ENCODE assay signal across 22 mouse cellular contexts in the genomic region with DNA sequence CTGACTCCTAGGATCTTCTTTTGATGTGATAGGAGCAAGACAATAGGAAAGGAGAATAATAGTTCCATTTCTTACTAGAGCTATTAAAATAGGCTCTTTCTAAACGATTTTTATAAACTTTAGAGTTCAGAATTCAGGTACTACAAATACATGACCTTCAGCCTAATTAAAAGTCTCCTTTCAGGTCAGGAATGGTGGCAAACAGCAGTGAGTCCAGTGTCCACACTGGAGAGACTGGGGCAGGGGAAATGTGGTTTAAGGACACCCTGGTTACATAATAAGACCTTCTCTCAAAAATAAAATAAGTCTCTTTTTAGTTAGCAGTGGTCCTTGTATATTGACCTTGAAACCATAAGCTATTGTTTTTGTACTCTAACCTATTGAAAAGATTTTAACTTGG.
DNase-seq lines count a peak whose midpoint lies in the region; ATAC-seq and TF ChIP-seq lines count a peak whose summit lies in the region.
"Had no signal": no experiment of that assay in that cellular context is flagged by ENCODE, and none has a peak within 500 bp of the region (broad histone marks: within the 10 kb centered on the region; RNA-seq: fewer than 3 reads in every experiment).

No protein-coding gene starts in this region.

- no peak for TF ChIP-seq RAD21 in MEL (IDR thresholded peaks at IDR 0.05; ENCODE audit: low read depth, low read length)

- peak overlapping the region; percentile 93 for H3K27ac ChIP-seq in heart, embryonic 13.5 days (replicated peaks)
- no peak overlapping the region for H3K27ac ChIP-seq in heart, embryonic 12.5 days (ENCODE audit: poor library complexity, severe bottlenecking)
- peak overlapping the region; percentile 83 for H3K27ac ChIP-seq in heart, postnatal 0 days (ENCODE audit: low read depth)
- no peak overlapping the region for H3K27ac ChIP-seq in MEL (ENCODE audit: control insufficient read depth, low read depth, low read length)
- H3K27ac ChIP-seq: embryonic facial prominence, embryonic 13.5 days; forebrain, embryonic 12.5 days; hindbrain, embryonic 13.5 days; hindbrain, postnatal 0 days had no signal

- H3K9ac ChIP-seq in heart, embryonic 13.5 days = no peak overlapping the region
- no peak overlapping the region for H3K9ac ChIP-seq in heart, embryonic 12.5 days
- H3K9ac ChIP-seq in heart, postnatal 0 days (replicated peaks; ENCODE audit: low read depth, low read length) = no peak overlapping the region
- no peak overlapping the region for H3K9ac ChIP-seq in MEL (ENCODE audit: control insufficient read depth, low read depth, low read length, poor library complexity, severe bottlenecking)
- H3K9ac ChIP-seq: embryonic facial prominence, embryonic 13.5 days; forebrain, embryonic 12.5 days; hindbrain, embryonic 13.5 days had no signal

- no peaks in the 10 kb centered on the region for H3K27me3 ChIP-seq in heart, embryonic 13.5 days (replicated peaks)
- H3K27me3 ChIP-seq in heart, embryonic 12.5 days (replicated peaks) = no peaks in the 10 kb centered on the region
- H3K27me3 ChIP-seq in heart, postnatal 0 days (ENCODE audit: control insufficient read depth, insufficient read depth, low read length) = no peaks in the 10 kb centered on the region
- H3K27me3 ChIP-seq in MEL (ENCODE audit: control insufficient read depth in 1 of 2, insufficient read depth in 2 of 2, low read length in 2 of 2) = no peaks in the 10 kb centered on the region
- H3K27me3 ChIP-seq: embryonic facial prominence, embryonic 13.5 days; forebrain, embryonic 12.5 days; hindbrain, embryonic 13.5 days; Patski had no signal

- no peak for ATAC-seq in heart, embryonic 13.5 days (ENCODE audit: extremely low read depth, insufficient number of reproducible peaks, low FRiP score, low TSS enrichment)
- no peak for ATAC-seq in heart, embryonic 12.5 days (ENCODE audit: insufficient number of reproducible peaks, low FRiP score)
- no peak for ATAC-seq in heart, postnatal 0 days (ENCODE audit: insufficient read depth, low read depth)
- ATAC-seq: activated CD4-positive, CD25-positive, alpha-beta regulatory T cell, adult 4 months; forebrain, embryonic 16.5 days; hindbrain, postnatal 0 days; Patski had no signal

- H3K4me3 ChIP-seq in heart, embryonic 13.5 days = no peak overlapping the region
- H3K4me3 ChIP-seq in heart, embryonic 12.5 days = no peak overlapping the region
- H3K4me3 ChIP-seq in heart, postnatal 0 days (ENCODE audit: low read depth, low read length) = no peak overlapping the region
- H3K4me3 ChIP-seq in MEL (ENCODE audit: control insufficient read depth in 1 of 2, insufficient read depth in 1 of 2, low read depth in 2 of 2, low read length in 2 of 2) = no peak overlapping the region
- H3K4me3 ChIP-seq: embryonic facial prominence, embryonic 13.5 days; forebrain, embryonic 12.5 days; hindbrain, embryonic 13.5 days had no signal

- WGBS in heart, embryonic 13.5 days = 49% methylated on average over 1 of the region's 1 CpGs
- 57% methylated on average over 1 of the region's 1 CpGs for WGBS in heart, embryonic 12.5 days
- WGBS in heart, postnatal 0 days = 30% methylated on average over 1 of the region's 1 CpGs

- peak; percentile 57 for DNase-seq in heart, adult 11 months
- no peak for DNase-seq in heart, adult 8-10 months (ENCODE audit: low spot score)
- DNase-seq in heart, postnatal 0 days (ENCODE audit: low spot score) = no peak
- DNase-seq in heart, postnatal 4 days = no peak
- no peak for DNase-seq in MEL (ENCODE audit: low read depth, low spot score)
- no peak for DNase-seq in frontal cortex, postnatal 10 days (ENCODE audit: low spot score in 2 of 2)
- DNase-seq: adrenal gland, postnatal 14 days; cerebellum, adult 18-20 months; cerebellum, adult 9-11 months; cerebellum, postnatal 36 days; gastrocnemius, postnatal 36 days; kidney, adult 11 months; kidney, adult 9 months had no signal

- no peak for TF ChIP-seq CTCF in heart, postnatal 0 days (IDR thresholded peaks at IDR 0.05; ENCODE audit: low read depth)
- no peak for TF ChIP-seq CTCF in MEL (IDR thresholded peaks at IDR 0.05 in 2 of 3, conservative IDR thresholded peaks at IDR 0.05 in 1 of 3; ENCODE audit: control insufficient read depth in 1 of 3, insufficient read depth in 1 of 3, low read depth in 2 of 3, low read length in 3 of 3, poor library complexity in 1 of 3, severe bottlenecking in 1 of 3)

- 0 out of 2 replicates have a peak, but pooled peaks cover 8% of the 10 kb centered on the region for H3K36me3 ChIP-seq in heart, embryonic 13.5 days
- 0 out of 2 replicates have a peak, but pooled peaks cover 4% of the 10 kb centered on the region for H3K36me3 ChIP-seq in heart, embryonic 12.5 days
- no peaks in the 10 kb centered on the region for H3K36me3 ChIP-seq in heart, postnatal 0 days (replicated peaks; ENCODE audit: control insufficient read depth, insufficient read depth, low read length)
- peaks cover 0 to 15% of the 10 kb centered on the region in 2 experiments; a peak in 2 of 4 replicates for H3K36me3 ChIP-seq in MEL (ENCODE audit: control insufficient read depth in 1 of 2, insufficient read depth in 2 of 2, low read length in 2 of 2)
- H3K36me3 ChIP-seq: embryonic facial prominence, embryonic 13.5 days; forebrain, embryonic 12.5 days; hindbrain, embryonic 13.5 days had no signal

- H3K79me2 ChIP-seq in MEL (ENCODE audit: control insufficient read depth, insufficient read depth, low read length, poor library complexity) = no peaks in the 10 kb centered on the region

- TF ChIP-seq POLR2A in MEL (IDR thresholded peaks at IDR 0.05; ENCODE audit: control insufficient read depth in 1 of 2, insufficient read depth in 1 of 2, low read depth in 1 of 2, low read length in 2 of 2, poor library complexity in 1 of 2) = no peak

- no peaks in the 10 kb centered on the region for H3K9me3 ChIP-seq in heart, embryonic 13.5 days
- H3K9me3 ChIP-seq in heart, embryonic 12.5 days (replicated peaks) = no peaks in the 10 kb centered on the region
- H3K9me3 ChIP-seq in heart, postnatal 0 days (replicated peaks; ENCODE audit: control insufficient read depth, low read length) = no peaks in the 10 kb centered on the region
- no peaks in the 10 kb centered on the region for H3K9me3 ChIP-seq in MEL (replicated peaks; ENCODE audit: insufficient read depth, low read length)
- H3K9me3 ChIP-seq: embryonic facial prominence, embryonic 13.5 days; forebrain, embryonic 12.5 days; hindbrain, embryonic 13.5 days had no signal

- TF ChIP-seq EP300 in heart, postnatal 0 days (IDR thresholded peaks at IDR 0.05; ENCODE audit: low read depth) = no peak
- TF ChIP-seq EP300 in MEL (IDR thresholded peaks at IDR 0.05; ENCODE audit: low read depth in 1 of 2, low read length in 2 of 2) = no peak

- H3K4me2 ChIP-seq in heart, embryonic 13.5 days = no peak overlapping the region
- H3K4me2 ChIP-seq in heart, embryonic 12.5 days = no peak overlapping the region
- no peak overlapping the region for H3K4me2 ChIP-seq in heart, postnatal 0 days (ENCODE audit: low read depth, low read length)
- H3K4me2 ChIP-seq: embryonic facial prominence, embryonic 13.5 days; forebrain, embryonic 12.5 days; hindbrain, embryonic 13.5 days had no signal

- peaks cover 82% of the 10 kb centered on the region for H3K4me1 ChIP-seq in heart, embryonic 13.5 days
- H3K4me1 ChIP-seq in heart, embryonic 12.5 days (replicated peaks) = peaks cover 50% of the 10 kb centered on the region
- peaks cover 50% of the 10 kb centered on the region for H3K4me1 ChIP-seq in heart, postnatal 0 days (ENCODE audit: control insufficient read depth, insufficient read depth)
- H3K4me1 ChIP-seq in MEL (ENCODE audit: control insufficient read depth in 1 of 2, insufficient read depth in 2 of 2, low read length in 2 of 2) = peaks cover 10 to 17% of the 10 kb centered on the region in 2 experiments
- H3K4me1 ChIP-seq: embryonic facial prominence, embryonic 13.5 days; forebrain, embryonic 12.5 days; hindbrain, embryonic 13.5 days had no signal

TF ChIP-seq in MEL, 35 proteins besides CTCF, POLR2A, EP300 and RAD21:
- no peak for TF ChIP-seq MYC (IDR thresholded peaks at IDR 0.05; ENCODE audit: low read depth, low read length)
- no peak for TF ChIP-seq MAX (IDR thresholded peaks at IDR 0.05; ENCODE audit: low read length)
- TF ChIP-seq UBTF (IDR thresholded peaks at IDR 0.05; ENCODE audit: borderline replicate concordance, insufficient read depth, low read depth, low read length) = no peak
- TF ChIP-seq SIN3A (IDR thresholded peaks at IDR 0.05; ENCODE audit: low read length) = 0 out of 2 replicates have a peak, but pooled peaks have one; percentile 6

Comparison
In these comparisons a context has a peak if more than half of its experiments do, and no peak if none do; other contexts are left out.
1. H3K27ac ChIP-seq: peak in heart, embryonic 13.5 days (single experiment) and heart, postnatal 0 days (single experiment); none in heart, embryonic 12.5 days (single experiment) and MEL (single experiment).